10 mouse cellular contexts compared by ENCODE assay signal in the genomic region with DNA sequence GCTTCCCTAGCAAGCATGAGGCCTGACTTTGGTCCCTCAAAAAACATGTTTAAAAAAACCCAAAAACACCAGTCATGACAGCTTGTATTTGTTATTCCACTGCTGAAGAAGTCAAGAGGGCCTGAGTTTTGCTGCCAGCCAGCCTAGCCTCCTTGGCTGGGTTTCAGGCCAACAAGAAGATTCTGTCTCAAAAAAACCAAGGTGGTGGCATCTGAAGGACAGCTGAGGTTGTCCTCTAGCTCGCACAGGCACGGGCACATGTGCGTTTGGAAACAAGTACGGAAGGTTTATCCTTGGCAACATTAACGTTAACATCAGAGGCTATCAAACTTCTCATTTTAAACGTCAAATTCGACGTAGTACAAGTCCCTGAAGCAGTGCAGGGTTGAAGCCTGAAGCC. TPM values are rescaled to one million over a fixed set of nuclear protein-coding genes. Genes with fewer than 3 reads are reported as not detected.
DNase-seq lines count a peak whose midpoint lies in the region; ATAC-seq and TF ChIP-seq lines count a peak whose summit lies in the region.
"Had no signal": no experiment of that assay in that cellular context is flagged by ENCODE, and none has a peak within 500 bp of the region (broad histone marks: within the 10 kb centered on the region; RNA-seq: fewer than 3 reads in every experiment).

No protein-coding gene starts in this region.

- TF ChIP-seq POLR2A in brain, embryonic 14.5 days (IDR thresholded peaks at IDR 0.05; ENCODE audit: borderline replicate concordance, extremely low read depth, insufficient read depth, insufficient read length, poor library complexity, severe bottlenecking) = no peak

- no peak for TF ChIP-seq CTCF in brain, embryonic 14.5 days (IDR thresholded peaks at IDR 0.05; ENCODE audit: borderline replicate concordance, extremely low read depth, insufficient read depth, insufficient read length)
- no peak for TF ChIP-seq CTCF in forebrain, postnatal 0 days (IDR thresholded peaks at IDR 0.05; ENCODE audit: low read depth)
- TF ChIP-seq CTCF in intestine, postnatal 0 days (IDR thresholded peaks at IDR 0.05; ENCODE audit: low read depth) = no peak

- peak overlapping the region; percentile 56; the same call in 1 of the 2 replicates for H3K27ac ChIP-seq in hindbrain, embryonic 13.5 days
- no peak overlapping the region; the same call in 1 of the 2 replicates for H3K27ac ChIP-seq in hindbrain, embryonic 10.5 days
- H3K27ac ChIP-seq in forebrain, postnatal 0 days (ENCODE audit: low read depth, low read length) = 0 out of 2 replicates have a peak overlapping the region, but pooled peaks have one; percentile 41
- no peak overlapping the region for H3K27ac ChIP-seq in midbrain, embryonic 14.5 days (replicated peaks; ENCODE audit: low read depth, low read length)
- no peak overlapping the region for H3K27ac ChIP-seq in intestine, postnatal 0 days (ENCODE audit: low read depth, low read length)

- H3K4me3 ChIP-seq in hindbrain, embryonic 13.5 days = no peak overlapping the region; the same call in 1 of the 2 replicates
- no peak overlapping the region for H3K4me3 ChIP-seq in hindbrain, embryonic 10.5 days
- no peak overlapping the region for H3K4me3 ChIP-seq in forebrain, postnatal 0 days (ENCODE audit: low read depth, low read length)
- no peak overlapping the region for H3K4me3 ChIP-seq in midbrain, embryonic 14.5 days (replicated peaks; ENCODE audit: low read depth, low read length)
- H3K4me3 ChIP-seq in intestine, postnatal 0 days (ENCODE audit: low read depth, low read length) = no peak overlapping the region

- no peaks in the 10 kb centered on the region for H3K36me3 ChIP-seq in hindbrain, embryonic 13.5 days
- no peaks in the 10 kb centered on the region for H3K36me3 ChIP-seq in hindbrain, embryonic 10.5 days
- H3K36me3 ChIP-seq in forebrain, postnatal 0 days (ENCODE audit: insufficient read depth) = no peaks in the 10 kb centered on the region
- H3K36me3 ChIP-seq in midbrain, embryonic 14.5 days (ENCODE audit: control insufficient read depth, insufficient read depth, low read length) = no peaks in the 10 kb centered on the region
- no peaks in the 10 kb centered on the region for H3K36me3 ChIP-seq in intestine, postnatal 0 days (ENCODE audit: control insufficient read depth, insufficient read depth)
- H3K36me3 ChIP-seq: embryonic facial prominence, embryonic 15.5 days had no signal

- 39% methylated on average over 8 of the region's 8 CpGs for WGBS in hindbrain, embryonic 13.5 days
- WGBS in hindbrain, embryonic 10.5 days = 44% methylated on average over 8 of the region's 8 CpGs
- 17% methylated on average over 8 of the region's 8 CpGs for WGBS in forebrain, postnatal 0 days
- WGBS in midbrain, embryonic 14.5 days = 39% methylated on average over 8 of the region's 8 CpGs
- WGBS in intestine, postnatal 0 days = 45% methylated on average over 8 of the region's 8 CpGs

- peaks cover 33% of the 10 kb centered on the region for H3K4me1 ChIP-seq in hindbrain, embryonic 13.5 days (replicated peaks)
- H3K4me1 ChIP-seq in hindbrain, embryonic 10.5 days (replicated peaks) = peaks cover 49% of the 10 kb centered on the region
- peaks cover 15% of the 10 kb centered on the region; the same call in 1 of the 2 replicates for H3K4me1 ChIP-seq in forebrain, postnatal 0 days (ENCODE audit: insufficient read depth)
- H3K4me1 ChIP-seq in midbrain, embryonic 14.5 days (ENCODE audit: control insufficient read depth, insufficient read depth, low read length) = peaks cover 16% of the 10 kb centered on the region; the same call in 1 of the 2 replicates
- H3K4me1 ChIP-seq in intestine, postnatal 0 days (replicated peaks; ENCODE audit: control insufficient read depth, insufficient read depth, low read length) = 0 out of 2 replicates have a peak, but pooled peaks cover 9% of the 10 kb centered on the region

- H3K9me3 ChIP-seq in hindbrain, embryonic 13.5 days = no peaks in the 10 kb centered on the region
- H3K9me3 ChIP-seq in hindbrain, embryonic 10.5 days = no peaks in the 10 kb centered on the region
- no peaks in the 10 kb centered on the region for H3K9me3 ChIP-seq in forebrain, postnatal 0 days (ENCODE audit: low read length)
- H3K9me3 ChIP-seq in midbrain, embryonic 14.5 days (ENCODE audit: control insufficient read depth, low read length) = no peaks in the 10 kb centered on the region
- H3K9me3 ChIP-seq in intestine, postnatal 0 days (ENCODE audit: control insufficient read depth) = no peaks in the 10 kb centered on the region
- H3K9me3 ChIP-seq: embryonic facial prominence, embryonic 15.5 days had no signal

- no peak for ATAC-seq in hindbrain, embryonic 13.5 days (ENCODE audit: low FRiP score)
- ATAC-seq in forebrain, postnatal 0 days = no peak
- ATAC-seq in midbrain, embryonic 14.5 days (ENCODE audit: low FRiP score, low TSS enrichment) = no peak
- no peak for ATAC-seq in intestine, postnatal 0 days

- DNase-seq in hindbrain, embryonic 10.5 days (ENCODE audit: low spot score) = no peak
- peak; percentile 43 for DNase-seq in brain, embryonic 14.5 days (ENCODE audit: low read depth)
- DNase-seq in forebrain, postnatal 0 days = no peak
- DNase-seq in midbrain, embryonic 14.5 days = no peak
- DNase-seq in right cerebral cortex, postnatal 25 days = no peak
- DNase-seq: right cerebral cortex, postnatal 14 days had no signal

- no peaks in the 10 kb centered on the region for H3K27me3 ChIP-seq in hindbrain, embryonic 13.5 days
- no peaks in the 10 kb centered on the region for H3K27me3 ChIP-seq in hindbrain, embryonic 10.5 days (ENCODE audit: insufficient read depth, poor library complexity, severe bottlenecking)
- H3K27me3 ChIP-seq in forebrain, postnatal 0 days (ENCODE audit: insufficient read depth, low read length) = no peaks in the 10 kb centered on the region
- no peaks in the 10 kb centered on the region for H3K27me3 ChIP-seq in midbrain, embryonic 14.5 days (ENCODE audit: control insufficient read depth, insufficient read depth, low read length)
- no peaks in the 10 kb centered on the region for H3K27me3 ChIP-seq in intestine, postnatal 0 days (replicated peaks; ENCODE audit: control insufficient read depth, insufficient read depth, low read length)
- H3K27me3 ChIP-seq: embryonic facial prominence, embryonic 15.5 days had no signal

- 0 out of 2 replicates have a peak overlapping the region, but pooled peaks have one; percentile 9 for H3K9ac ChIP-seq in hindbrain, embryonic 13.5 days
- H3K9ac ChIP-seq in forebrain, postnatal 0 days = 0 out of 2 replicates have a peak overlapping the region, but pooled peaks have one; percentile 2
- no peak overlapping the region for H3K9ac ChIP-seq in midbrain, embryonic 14.5 days (replicated peaks; ENCODE audit: low read length)
- no peak overlapping the region for H3K9ac ChIP-seq in intestine, postnatal 0 days (ENCODE audit: low read depth, low read length)

- H3K4me2 ChIP-seq in hindbrain, embryonic 13.5 days = peak overlapping the region; percentile 82; the same call in 1 of the 2 replicates
- peak overlapping the region; percentile 73; the same call in 1 of the 2 replicates for H3K4me2 ChIP-seq in forebrain, postnatal 0 days (ENCODE audit: low read depth)
- peak overlapping the region; percentile 34 for H3K4me2 ChIP-seq in midbrain, embryonic 14.5 days (ENCODE audit: low read length)
- no peak overlapping the region for H3K4me2 ChIP-seq in intestine, postnatal 0 days (replicated peaks; ENCODE audit: low read depth)

RNA-seq across cellular contexts. Expression of gene Gm6525, which starts 53.7 kb away (rescaled TPM):
- 2.9 and 3.3 TPM in 2 replicates for polyA plus RNA-seq in hindbrain, embryonic 13.5 days (2015; fragmentation: Nextera tagmentation; extraction: Ambion mirVana)
- 1.5 and 1.9 TPM in 2 replicates for polyA plus RNA-seq in hindbrain, embryonic 10.5 days (2016; fragmentation: Nextera tagmentation; extraction: Ambion mirVana)
- not detected in 2 replicates for polyA plus RNA-seq in brain, embryonic 14.5 days (2012; rRNA removed)
- total RNA-seq in forebrain, postnatal 0 days (2014; rRNA removed) = 0.29 TPM in 1 of 2 replicates, not detected in the other
- 0.33 and 2.1 TPM in 2 replicates for polyA plus RNA-seq in forebrain, postnatal 0 days (2015; fragmentation: Nextera tagmentation; extraction: Ambion mirVana)
- polyA plus RNA-seq in midbrain, embryonic 14.5 days (2014; fragmentation: Nextera tagmentation; extraction: Ambion mirVana) = 3.1 and 3.2 TPM in 2 replicates
- polyA plus RNA-seq in intestine, postnatal 0 days (2015; fragmentation: Nextera tagmentation; extraction: Ambion mirVana) = 0.56 and 0.93 TPM in 2 replicates
- total RNA-seq: layer of hippocampus, postnatal 14 days had no signal

Comparison
In these comparisons a context has a peak if more than half of its experiments do, and no peak if none do; other contexts are left out.
1. H3K27ac ChIP-seq: peak in hindbrain, embryonic 13.5 days (single experiment) and forebrain, postnatal 0 days (single experiment); none in hindbrain, embryonic 10.5 days (single experiment), midbrain, embryonic 14.5 days (single experiment) and intestine, postnatal 0 days (single experiment).
2. H3K9ac ChIP-seq: peak in hindbrain, embryonic 13.5 days (single experiment) and forebrain, postnatal 0 days (single experiment); none in midbrain, embryonic 14.5 days (single experiment) and intestine, postnatal 0 days (single experiment).